Mouse (Mus musculus) C2C12 (cell line): ENCODE results near the gene Dhx35.

Experiments
- CEBPB ChIP-seq: IDR thresholded peaks from one replicate; pipeline ENCODE4 v1.6.1; 2011; ENCODE audit warnings: low read depth, mild to moderate bottlenecking, control low read depth, moderate library complexity
- CTCF ChIP-seq: IDR thresholded peaks from one replicate; pipeline ENCODE4 v1.5.1; 2011; ENCODE audit not compliant: control insufficient read depth, insufficient read depth, insufficient read length
- MAX ChIP-seq: IDR thresholded peaks from one replicate; pipeline ENCODE4 v1.6.1; 2011; ENCODE audit warnings: mild to moderate bottlenecking, control low read depth
- MYOD1 ChIP-seq: IDR thresholded peaks from one replicate; pipeline ENCODE4 v1.6.1; 2011; ENCODE audit warnings: low read depth; ENCODE audit not compliant: control insufficient read depth, insufficient read length
- MYOG ChIP-seq: IDR thresholded peaks from one replicate; pipeline ENCODE4 v1.6.1; 2011; ENCODE audit not compliant: control insufficient read depth, insufficient read length; ENCODE audit errors: extremely low read depth
- USF1 ChIP-seq: IDR thresholded peaks from one replicate; pipeline ENCODE4 v1.6.1; 2011; ENCODE audit warnings: low read depth, mild to moderate bottlenecking, control low read depth, moderate library complexity

DNA sequence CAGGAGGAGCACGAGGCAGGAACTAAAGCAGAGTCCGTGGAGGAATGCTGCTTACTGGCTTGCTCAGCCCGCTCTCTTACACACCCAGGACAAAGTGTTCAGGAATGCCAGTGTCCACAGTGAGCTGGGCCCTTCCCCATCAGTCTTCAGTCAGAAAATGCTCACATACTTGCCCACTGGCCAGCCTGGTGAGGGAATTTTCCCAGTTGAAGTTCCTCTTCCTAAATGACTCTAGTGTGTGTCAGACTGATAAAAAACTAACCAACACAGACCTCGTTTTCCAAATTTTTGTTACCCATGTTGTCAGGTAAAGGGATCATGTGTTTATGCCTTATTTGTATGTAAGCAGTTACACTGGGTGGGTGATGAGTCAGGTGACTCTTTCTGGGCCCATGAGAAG, 21.6 kb downstream of the Dhx35 start:
- TF ChIP-seq CTCF (no peak), USF1 (no peak), MAX (no peak), CEBPB (no peak), MYOG (no peak), MYOD1 (no peak)
